Mouse (Mus musculus) liver, adult (tissue): Measurements from ENCODE around the gene Cbfb.

ENCODE experiments used
- GATA4 ChIP-seq: IDR thresholded peaks from 2 replicates; pipeline ENCODE4 v1.6.1; 2014; ENCODE audit warnings: mild to moderate bottlenecking, low read length; ENCODE audit not compliant: insufficient replicate concordance

The Cbfb gene

GRCm38 (mm10) chr8:105257318-105258114, 87.0 kb downstream of the Cbfb start:
- TF ChIP-seq GATA4, result no peak

GRCm38 (mm10) chr8:105258911-105259720, 88.6 kb downstream of the Cbfb start:
- no peak for TF ChIP-seq GATA4

GRCm38 (mm10) chr8:105259721-105260320, 89.3 kb downstream of the Cbfb start:
- TF ChIP-seq GATA4, result no peak

DNA sequence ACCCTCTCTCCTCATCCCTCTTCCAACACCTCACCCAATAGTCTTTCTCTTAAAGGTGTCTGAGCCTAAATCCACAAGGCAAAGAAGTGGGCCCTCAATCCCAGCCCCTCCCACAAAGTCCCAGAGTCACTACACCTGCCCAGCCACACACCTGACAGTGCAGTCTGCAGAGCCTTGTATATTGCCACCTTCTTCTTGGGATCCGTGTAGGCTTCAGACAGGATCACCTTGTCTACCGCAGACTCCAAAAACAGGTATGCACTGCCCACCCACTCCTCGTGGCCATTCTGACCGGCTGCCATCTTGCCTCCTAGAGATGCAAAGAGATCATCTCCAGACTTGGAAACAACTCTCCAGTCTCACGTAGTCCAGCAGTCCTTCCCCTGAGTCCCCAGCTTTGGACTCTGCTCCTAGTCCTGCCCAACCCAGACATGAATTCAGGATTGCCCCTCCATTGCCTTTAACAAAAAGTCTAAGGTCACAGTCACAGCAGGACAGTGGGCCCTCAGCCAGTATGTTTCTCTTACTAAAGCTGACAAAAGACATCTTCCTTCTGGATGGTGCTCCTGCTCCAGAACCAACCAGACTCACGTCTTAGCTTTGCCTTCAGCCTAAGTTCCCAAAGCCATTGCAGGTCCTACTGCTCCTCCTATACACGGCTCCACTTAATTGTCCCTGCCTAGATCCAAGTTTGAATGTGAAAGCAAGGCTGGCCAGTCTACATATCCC, 90.1 kb downstream of the Cbfb start:
- no peak for TF ChIP-seq GATA4

DNA sequence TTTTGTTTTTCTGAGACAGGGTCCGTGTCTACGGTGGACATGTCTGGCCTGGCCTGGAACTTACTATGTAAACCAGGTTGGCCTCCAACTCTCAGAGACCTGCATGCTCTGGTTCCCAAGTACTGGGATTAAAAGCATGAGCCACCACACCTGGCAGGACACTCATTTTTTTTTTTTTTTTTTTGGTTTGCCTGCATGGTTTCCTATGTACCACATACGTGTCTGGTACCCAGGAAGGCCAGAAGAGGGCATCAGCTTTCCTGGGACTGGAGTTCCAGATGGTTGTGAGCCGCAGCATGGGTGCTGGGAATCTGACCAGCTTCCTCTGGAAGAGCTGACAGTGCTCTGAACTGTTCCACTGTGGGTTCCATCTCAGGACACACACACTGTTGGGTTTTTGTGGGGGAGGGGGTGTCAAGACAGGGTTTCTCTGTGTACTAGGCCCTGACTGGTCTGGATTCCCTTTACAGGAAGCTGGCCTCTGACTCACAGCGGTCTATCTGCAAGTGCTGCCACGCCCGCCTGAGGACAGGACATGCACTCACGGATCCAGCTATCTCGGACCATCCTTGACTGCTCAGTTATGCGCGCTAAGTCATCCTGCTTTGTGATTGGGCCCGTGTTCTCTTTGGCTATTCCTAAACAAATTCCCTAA, 91.0 kb downstream of the Cbfb start:
- TF ChIP-seq GATA4, result no peak

DNA sequence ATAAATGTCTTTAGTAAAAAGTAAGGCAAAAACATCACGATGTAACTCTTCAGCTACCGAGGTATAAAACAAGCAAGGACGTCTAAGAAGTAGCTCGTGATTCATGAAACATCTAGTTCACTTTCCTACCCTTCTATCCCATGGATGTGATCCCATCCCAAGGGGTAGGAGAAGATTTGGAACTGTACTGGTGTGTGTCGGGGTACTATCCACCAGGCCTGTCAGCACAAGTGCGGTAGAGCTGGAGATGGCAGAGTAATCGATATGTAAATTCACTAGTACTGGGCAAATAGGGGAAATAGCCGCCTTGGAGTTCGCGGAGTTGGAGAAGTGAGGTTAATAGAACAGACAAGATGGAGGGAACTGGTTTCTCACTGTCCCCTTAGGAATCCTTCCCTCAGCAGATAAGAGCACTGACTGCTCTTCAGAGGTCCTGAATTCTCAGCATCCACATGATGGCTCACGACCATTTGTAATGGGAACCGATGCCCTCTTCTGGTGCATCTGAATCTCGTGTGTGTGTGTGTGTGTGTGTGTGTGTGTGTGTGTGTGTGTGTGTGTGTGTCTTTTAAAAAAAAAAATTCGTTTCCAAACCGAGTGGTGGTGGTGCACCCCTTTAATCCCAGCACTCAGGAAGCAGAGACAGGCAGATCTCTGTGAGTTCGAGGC, 92.9 kb downstream of the Cbfb start:
- TF ChIP-seq GATA4, result no peak

- no peak for TF ChIP-seq GATA4
Measured at GRCm38 (mm10) chr8:105264024-105264982, 93.8 kb downstream of the Cbfb start, which contains the start of the genes Tradd and Fbxl8. Tradd (minus strand) TSS chr8:105264609. Fbxl8 (plus strand) TSS chr8:105264648.

GRCm38 (mm10) chr8:105265128-105265527, 94.7 kb downstream of the Cbfb start:
- TF ChIP-seq GATA4, result no peak

DNA sequence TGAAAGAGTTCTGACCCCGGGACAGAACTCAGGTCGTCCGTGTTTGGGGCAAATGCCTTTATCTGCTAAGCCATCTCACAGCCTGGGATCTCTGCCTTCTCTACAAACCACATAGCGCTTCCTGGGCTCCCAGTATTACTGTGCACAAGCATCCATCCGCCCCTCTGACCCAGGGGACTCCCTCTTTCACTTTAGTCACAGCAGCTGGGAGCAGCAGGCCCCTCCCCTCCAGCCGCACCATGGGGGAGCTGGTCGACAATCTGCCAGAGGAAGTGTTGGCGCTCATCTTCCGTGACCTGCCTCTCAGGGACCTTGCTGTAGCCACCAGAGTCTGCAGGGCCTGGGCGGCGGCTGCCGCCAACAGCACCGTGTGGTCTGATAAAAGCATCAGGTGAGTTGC, 96.3 kb downstream of the Cbfb start:
- TF ChIP-seq GATA4, result no peak
